In genomic region chr6:71989647-71990351, GRCm38 (mm10) we compare ENCODE assay signal across 7 mouse cellular contexts.
DNase-seq lines count a peak whose midpoint lies in the region; ATAC-seq lines count a peak whose summit lies in the region.

No protein-coding gene starts in this region.

- intact Hi-C loops in left cerebral cortex, postnatal 4 days (cut with DNase I): no loop called here

- peak; percentile 63 for DNase-seq in left cerebral cortex, postnatal 4 days
- DNase-seq in left cerebral cortex, adult 18-20 months (ENCODE audit: low spot score in 2 of 2): no peak
- peak; percentile 87 for DNase-seq in embryonic facial prominence, embryonic 11.5 days (ENCODE audit: low spot score)
- DNase-seq in right cerebral cortex, adult 18-20 months: no peak

- H3K36me3 ChIP-seq in embryonic facial prominence, embryonic 11.5 days (replicated peaks; ENCODE audit: control insufficient read depth, insufficient read depth, low read depth, low read length): no peaks in the 10 kb centered on the region
- no peaks in the 10 kb centered on the region for H3K36me3 ChIP-seq in hindbrain, embryonic 16.5 days (ENCODE audit: control insufficient read depth, insufficient read depth, low read length)

- ATAC-seq in embryonic facial prominence, embryonic 11.5 days (replicated peaks; ENCODE audit: insufficient number of reproducible peaks, low FRiP score, low TSS enrichment, low read depth): peak; percentile 79
- ATAC-seq in hindbrain, embryonic 16.5 days: peak; percentile 46; the same call in 1 of the 2 replicates
- ATAC-seq in megakaryocyte progenitor cell, adult 5-6 weeks (replicated peaks; ENCODE audit: poor library complexity): peak; percentile 61; the same call in 1 of the 2 replicates
- ATAC-seq in CD4-positive, CD25-positive, alpha-beta regulatory T cell, adult 4 months: no peak

- no peak overlapping the region for H3K9ac ChIP-seq in embryonic facial prominence, embryonic 11.5 days (replicated peaks; ENCODE audit: low read length)
- no peak overlapping the region for H3K9ac ChIP-seq in hindbrain, embryonic 16.5 days (ENCODE audit: low read depth, low read length)

- H3K27ac ChIP-seq in embryonic facial prominence, embryonic 11.5 days (replicated peaks; ENCODE audit: low read depth, low read length): peak overlapping the region; percentile 52
- H3K27ac ChIP-seq in hindbrain, embryonic 16.5 days (ENCODE audit: low read depth, low read length): peak overlapping the region; percentile 55

- H3K27me3 ChIP-seq in embryonic facial prominence, embryonic 11.5 days (ENCODE audit: control insufficient read depth, insufficient read depth, low read length): no peaks in the 10 kb centered on the region
- no peaks in the 10 kb centered on the region for H3K27me3 ChIP-seq in hindbrain, embryonic 16.5 days (replicated peaks; ENCODE audit: control insufficient read depth, insufficient read depth, low read length)

- peaks cover 7% of the 10 kb centered on the region; the same call in 1 of the 2 replicates for H3K4me1 ChIP-seq in embryonic facial prominence, embryonic 11.5 days (ENCODE audit: control insufficient read depth, insufficient read depth, low read length)
- peaks cover 14% of the 10 kb centered on the region for H3K4me1 ChIP-seq in hindbrain, embryonic 16.5 days (ENCODE audit: control insufficient read depth, insufficient read depth, low read depth, low read length)

- WGBS in embryonic facial prominence, embryonic 11.5 days: 21% methylated on average over 8 of the region's 8 CpGs
- 51% methylated on average over 8 of the region's 8 CpGs for WGBS in hindbrain, embryonic 16.5 days

- H3K4me2 ChIP-seq in embryonic facial prominence, embryonic 11.5 days (ENCODE audit: low read depth, low read length): no peak overlapping the region
- no peak overlapping the region for H3K4me2 ChIP-seq in hindbrain, embryonic 16.5 days (ENCODE audit: low read length)

- H3K4me3 ChIP-seq in embryonic facial prominence, embryonic 11.5 days (ENCODE audit: low read depth, low read length): no peak overlapping the region
- H3K4me3 ChIP-seq in hindbrain, embryonic 16.5 days (ENCODE audit: low read length): no peak overlapping the region

- no peaks in the 10 kb centered on the region for H3K9me3 ChIP-seq in embryonic facial prominence, embryonic 11.5 days (replicated peaks; ENCODE audit: control insufficient read depth, low read length)
- no peaks in the 10 kb centered on the region for H3K9me3 ChIP-seq in hindbrain, embryonic 16.5 days (ENCODE audit: control insufficient read depth, low read length)

Comparison
In these comparisons a context has a peak if more than half of its experiments do, and no peak if none do; other contexts are left out.
1. DNase-seq: peak in left cerebral cortex, postnatal 4 days (single experiment) and embryonic facial prominence, embryonic 11.5 days (single experiment); none in left cerebral cortex, adult 18-20 months (0 of 2) and right cerebral cortex, adult 18-20 months (single experiment).